Mouse (Mus musculus) lung, postnatal 36 days (tissue): ENCODE measurements around the gene Il27.

ENCODE experiments used
- DNase-seq: peaks from one replicate; pipeline ENCODE4 v3.0.0; 2022; ENCODE audit warnings: mixed read lengths

Gene Il27

GRCm38 (mm10) chr7:126594862-126595561, at the start of gene Il27:
Gene Il27 (minus strand): TSS chr7:126594941.
- no peak for DNase-seq

GRCm38 (mm10) chr7:126644345-126644744, 49.6 kb upstream of the Il27 start:
- no peak for DNase-seq

DNA sequence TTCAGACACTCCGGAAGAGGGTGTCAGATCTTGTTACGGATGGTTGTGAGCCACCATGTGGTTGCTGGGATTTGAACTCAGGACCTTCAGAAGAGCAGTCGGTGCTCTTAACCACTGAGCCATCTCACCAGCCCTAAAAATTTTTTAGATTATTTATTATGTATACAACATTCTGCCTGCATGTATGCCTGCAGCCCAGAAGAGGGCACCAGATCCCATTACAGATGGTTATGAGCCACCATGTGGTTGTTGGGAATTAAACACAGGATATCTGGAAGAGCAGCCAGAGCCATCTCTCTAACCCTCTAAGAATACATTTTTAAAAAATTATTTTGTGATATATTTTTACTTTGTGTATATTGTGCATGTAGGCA, 48.5 kb upstream of the Il27 start:
- peak; percentile 67 for DNase-seq

- no peak for DNase-seq
Measured at GRCm38 (mm10) chr7:126642545-126643243, 48.0 kb upstream of the Il27 start.

DNA sequence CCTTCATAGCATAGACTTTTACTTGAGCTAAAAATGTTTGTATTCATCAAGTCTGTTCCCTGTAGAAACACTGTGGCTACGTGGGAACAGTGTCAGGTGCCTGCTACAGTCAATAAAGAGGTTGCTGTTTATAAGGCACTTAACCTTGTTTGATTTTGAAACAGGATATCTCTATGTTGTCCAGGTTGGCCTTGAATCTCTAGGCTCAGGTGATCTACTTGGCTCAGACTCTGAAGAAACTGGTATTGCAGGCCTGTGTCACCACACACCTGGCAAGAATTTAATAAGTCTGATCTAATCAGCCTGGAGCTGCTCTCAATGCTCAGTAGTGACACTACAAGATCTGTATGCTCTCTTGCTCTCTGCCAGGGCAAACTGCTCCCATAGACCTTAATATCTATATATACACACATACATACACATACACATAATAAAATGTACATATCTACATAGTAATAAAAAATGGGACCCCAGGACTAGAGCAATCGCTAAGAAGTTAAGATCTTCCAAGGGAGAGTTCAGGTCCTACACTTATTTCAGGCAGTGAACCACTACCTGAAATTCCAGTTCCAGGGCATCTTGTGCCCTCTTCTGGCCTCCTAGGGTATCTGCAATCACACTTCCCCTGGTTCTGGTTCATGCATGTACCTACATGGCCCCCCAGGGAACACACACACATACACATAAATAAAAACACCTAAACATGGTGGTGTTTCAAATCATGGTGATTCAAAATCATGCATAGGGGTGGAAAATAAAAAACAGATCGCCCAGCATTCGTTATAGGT, 42.2 kb upstream of the Il27 start:
- peak; percentile 78 for DNase-seq

- no peak for DNase-seq
Measured at GRCm38 (mm10) chr7:126635375-126635774, 40.6 kb upstream of the Il27 start.

- no peak for DNase-seq
Measured at GRCm38 (mm10) chr7:126632478-126632877, 37.7 kb upstream of the Il27 start.

DNA sequence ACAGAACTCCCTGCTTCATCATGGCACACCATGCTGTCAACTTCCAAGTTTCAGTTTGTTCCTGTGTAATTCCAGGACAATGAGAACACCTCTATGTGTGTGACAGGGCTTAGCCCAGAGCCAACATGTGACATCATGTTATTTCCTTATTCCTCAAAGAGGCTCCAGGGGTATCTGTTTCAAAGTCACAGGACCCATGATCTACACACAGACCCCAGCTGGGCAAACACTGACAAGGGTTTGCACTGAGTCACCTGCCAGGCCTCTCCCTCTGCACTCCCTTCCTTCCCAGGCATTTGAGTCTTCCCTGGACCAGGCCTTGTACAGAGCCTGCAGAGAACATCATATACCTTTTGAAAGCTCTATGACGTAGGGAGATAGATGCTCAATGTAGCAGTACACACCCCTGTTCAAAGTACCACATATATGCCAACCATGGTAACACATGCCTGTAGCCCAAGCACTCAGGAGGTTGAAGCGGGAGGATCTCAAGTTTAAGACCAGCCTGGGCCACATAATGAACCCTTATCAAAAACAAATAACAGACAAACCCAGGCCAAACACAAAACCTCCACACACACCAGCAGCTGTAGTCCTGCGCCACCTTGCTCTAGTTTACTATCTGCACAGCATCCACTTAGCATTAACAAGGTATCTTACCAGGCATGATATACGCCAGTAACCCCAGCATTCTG, 36.2 kb upstream of the Il27 start, which contains the start of gene Nupr1:
Gene Nupr1 (minus strand): TSS at position 38 of the 695 bp plus-strand sequence.
- no peak for DNase-seq

DNA sequence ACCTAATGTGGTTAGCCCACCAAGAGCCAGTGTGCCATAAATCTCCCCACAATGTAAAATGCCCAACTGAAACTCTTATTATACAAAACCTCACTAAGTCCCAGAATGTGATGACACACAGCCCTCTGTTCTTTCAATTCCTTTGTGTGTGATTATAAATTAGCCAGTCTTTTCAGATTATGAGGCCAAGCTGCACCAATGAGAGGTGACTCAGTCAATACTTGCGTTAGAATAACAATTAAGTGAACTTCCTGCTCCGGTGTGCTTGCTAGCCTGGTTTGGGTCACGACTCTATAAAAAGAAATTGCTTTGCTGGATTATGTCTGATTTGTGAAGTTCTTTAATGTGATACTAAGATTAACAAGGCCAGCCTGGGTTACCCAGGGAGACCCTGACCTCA, 35.2 kb upstream of the Il27 start:
- DNase-seq = no peak

GRCm38 (mm10) chr7:126628111-126628510, 33.4 kb upstream of the Il27 start:
- peak; percentile 30 for DNase-seq

DNA sequence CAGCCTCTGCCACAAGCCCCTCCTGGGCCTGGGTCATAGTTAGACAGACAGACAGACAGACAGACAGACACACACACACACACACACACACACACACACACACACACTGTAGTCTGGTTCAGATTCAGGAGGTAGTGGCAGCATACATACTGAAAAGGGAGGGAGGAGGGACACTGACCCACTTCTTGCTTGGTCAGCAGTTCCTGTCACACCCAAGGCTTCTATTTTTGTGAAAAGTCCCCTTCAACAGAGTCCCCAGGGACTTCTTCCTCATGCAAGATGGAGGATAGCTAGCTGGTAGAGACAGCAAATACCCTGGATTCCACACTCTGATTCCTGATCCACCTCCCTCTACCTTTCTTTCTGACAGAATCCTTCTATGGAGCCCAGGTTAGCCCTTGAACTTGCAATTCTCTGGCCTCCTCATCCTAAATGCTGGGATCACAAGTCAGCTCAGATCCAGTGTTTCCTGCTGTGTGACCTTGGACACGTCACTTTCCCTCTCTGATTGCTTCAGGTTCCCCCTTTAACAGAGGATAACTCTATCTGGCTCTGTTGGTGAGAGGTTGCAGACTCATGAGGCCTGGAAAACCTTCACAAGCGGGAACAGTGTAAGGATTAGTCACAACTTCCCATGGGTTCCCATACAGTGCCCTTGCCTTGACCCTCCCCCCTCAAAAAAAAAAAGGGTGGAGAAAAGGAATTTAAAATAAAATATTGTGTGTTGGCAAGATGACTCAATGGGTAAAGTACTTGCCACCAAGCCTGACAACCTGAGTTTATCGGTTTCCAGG, 31.3 kb upstream of the Il27 start:
- DNase-seq = no peak

DNA sequence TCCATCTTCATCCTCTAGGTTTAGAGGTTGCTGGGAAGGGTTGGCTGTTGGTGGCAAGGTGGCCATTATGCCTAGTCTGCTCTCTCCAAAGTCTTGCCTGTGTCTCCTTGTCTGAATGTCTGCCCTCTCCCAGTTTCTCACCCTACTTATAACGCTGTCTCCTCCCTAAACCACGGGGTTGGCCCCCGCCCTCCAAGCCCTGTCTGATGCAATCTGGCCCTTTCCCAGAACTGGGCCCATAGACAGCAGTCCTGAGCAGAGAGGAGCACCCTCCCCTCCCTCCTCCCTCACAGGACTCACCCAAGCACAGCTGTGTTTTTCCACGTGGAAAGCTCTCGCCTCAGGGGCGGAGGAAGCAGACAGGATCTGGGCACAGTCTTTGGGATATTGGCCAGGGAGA, 30.6 kb upstream of the Il27 start:
- peak; percentile 95 for DNase-seq

DNA sequence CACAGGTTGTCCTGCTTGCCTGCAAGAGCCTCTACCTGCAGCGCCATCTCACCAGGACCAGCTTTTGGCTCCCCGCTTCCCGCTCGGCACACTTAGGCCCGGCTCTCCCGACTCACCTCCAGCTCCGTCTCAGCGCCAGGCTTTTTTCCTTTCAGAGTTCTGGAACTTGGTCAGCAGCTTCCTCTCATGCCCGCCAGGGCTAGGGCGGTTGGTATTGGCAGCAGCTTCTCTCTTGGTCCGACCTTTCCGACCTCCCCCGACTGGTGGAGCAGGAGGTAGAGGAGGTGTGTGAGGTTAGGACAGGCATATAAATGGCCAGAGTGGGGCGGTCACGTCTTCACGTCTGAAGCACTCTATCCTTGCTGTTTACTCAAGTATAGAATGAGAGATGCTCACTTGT, 30.0 kb upstream of the Il27 start:
- DNase-seq = peak; percentile 50

GRCm38 (mm10) chr7:126623381-126623780, 28.6 kb upstream of the Il27 start:
- no peak for DNase-seq

DNA sequence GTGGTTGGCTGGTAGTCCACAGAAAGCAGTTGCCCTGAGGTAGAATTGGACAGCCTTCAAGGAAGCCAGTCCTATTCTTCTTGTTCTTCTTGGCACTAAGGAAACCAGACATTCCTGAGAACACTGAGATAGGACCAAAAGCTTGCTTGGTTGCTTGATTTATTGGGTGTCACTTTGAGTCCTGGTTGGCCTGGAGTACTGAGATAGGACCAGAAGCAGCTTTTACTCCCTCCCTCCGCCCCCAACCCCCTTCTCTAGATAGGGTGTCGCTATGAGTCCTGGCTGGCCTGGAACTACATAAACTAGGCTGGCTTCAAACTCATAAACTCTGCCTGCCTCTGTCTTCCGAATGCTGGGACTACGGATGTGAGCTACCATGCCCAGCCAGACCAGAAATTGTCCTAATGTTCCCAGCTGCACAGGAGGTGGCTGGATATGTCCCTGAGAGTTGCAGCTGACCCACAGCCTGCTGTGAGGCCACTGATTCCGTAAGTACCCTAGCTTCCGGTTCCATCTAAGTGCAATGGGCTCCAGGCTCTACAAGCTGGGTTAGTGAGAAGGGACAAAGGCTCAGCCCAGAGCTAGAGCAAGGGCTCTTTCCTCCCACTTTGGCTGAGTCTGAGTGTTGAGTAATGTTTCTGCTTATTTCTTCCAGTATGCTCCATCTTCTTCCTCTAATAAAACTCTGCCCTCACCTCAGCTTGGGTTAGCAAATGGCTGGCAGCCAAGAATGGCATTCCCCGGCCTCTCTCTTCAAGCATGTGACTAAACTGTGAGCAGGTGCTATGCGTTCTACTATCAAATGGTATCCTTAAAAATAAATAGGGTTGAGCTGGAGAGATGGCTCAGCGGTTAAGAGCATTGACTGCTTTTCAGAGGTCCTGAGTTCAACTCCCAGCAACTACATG, 27.0 kb upstream of the Il27 start:
- DNase-seq = peak; percentile 60

DNA sequence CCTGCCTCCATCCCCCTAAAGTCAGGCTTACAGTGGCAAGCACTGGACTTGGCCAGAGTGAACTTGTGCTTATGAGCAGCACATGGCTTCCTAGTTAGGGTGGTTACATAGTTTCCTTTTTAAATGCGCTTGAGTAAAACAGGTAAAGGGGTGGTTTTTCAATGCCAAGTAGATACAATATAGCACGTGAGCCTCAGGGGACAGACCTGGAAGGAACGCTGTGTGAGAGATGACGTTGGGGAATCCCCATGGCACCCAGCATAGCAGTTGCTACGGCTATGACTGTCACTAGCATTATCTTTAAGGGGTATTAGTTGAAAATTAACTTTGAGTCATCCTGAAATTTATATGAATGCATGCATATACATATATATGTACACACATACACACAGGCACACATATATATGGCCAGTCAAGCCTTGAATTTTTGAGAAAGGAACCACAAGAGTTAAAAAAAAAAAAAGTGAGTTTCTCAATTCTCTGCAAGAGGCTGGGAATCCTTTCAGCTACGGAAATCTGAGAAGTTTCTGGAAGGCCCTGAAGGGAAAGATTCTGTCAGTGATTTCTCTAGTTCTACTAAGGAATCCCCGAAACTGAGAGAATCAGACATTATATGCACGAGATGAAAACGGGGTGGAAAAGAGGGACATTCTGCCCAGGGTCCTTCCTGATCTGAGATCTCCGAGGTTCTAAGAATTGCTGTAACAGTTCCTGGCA, 25.0 kb upstream of the Il27 start:
- no peak for DNase-seq

GRCm38 (mm10) chr7:126616707-126617106, 22.0 kb upstream of the Il27 start:
- DNase-seq = peak; percentile 46

- DNase-seq = no peak
Measured at GRCm38 (mm10) chr7:126612736-126613135, 18.0 kb upstream of the Il27 start.

DNA sequence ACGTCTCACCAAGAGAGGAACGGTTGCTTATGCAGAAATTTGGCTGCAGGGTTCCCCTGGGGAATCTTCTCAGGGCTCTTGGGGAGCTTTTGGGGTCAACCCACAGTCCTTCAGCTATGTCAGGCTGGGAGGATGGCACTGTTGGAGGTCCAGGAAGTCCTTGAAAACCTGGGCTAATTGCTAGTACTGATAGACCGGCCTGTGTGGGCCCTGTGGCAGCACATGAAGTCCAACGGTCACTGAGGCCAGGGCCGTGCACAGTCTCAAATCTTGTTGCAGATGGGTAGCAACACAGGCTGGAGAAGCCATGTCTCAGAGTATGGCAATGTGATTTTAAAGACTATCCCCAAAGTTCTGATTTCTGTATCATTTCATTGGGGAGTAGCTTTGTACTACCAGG, 13.1 kb upstream of the Il27 start:
- DNase-seq = no peak

GRCm38 (mm10) chr7:126607064-126607463, 12.3 kb upstream of the Il27 start:
- peak; percentile 78 for DNase-seq
